Mouse (Mus musculus): ENCODE results near the gene Vmn1r117. TPM values are rescaled to one million over a fixed set of nuclear protein-coding genes. Genes with fewer than 3 reads are reported as not detected.
"Not testable (repeated sequence)": the region's sequence is repeated elsewhere in the genome, so short reads cannot be mapped to it uniquely, and the experiment has no call there.

Gene Vmn1r117
- not detected in 2 replicates for polyA plus RNA-seq (2016; fragmentation: Nextera tagmentation; extraction: Ambion mirVana)

DNA sequence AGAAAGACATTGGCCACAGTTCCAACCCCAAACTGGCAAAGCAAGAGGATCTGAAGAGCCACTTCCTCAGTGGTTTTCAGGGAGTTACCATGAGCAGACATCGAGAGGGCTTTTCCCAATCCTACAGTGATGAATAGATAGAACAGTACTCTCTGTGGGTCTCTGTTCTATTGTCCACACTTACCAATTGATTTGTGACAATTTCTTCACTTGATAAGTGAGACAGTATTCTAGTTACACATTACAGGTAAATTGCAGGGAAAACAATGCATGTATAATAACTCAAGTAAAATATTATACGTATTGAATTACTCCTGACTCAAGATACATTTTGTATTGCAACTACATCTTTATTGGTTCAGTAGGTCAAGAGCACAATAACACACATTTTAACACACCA, at the start of gene Vmn1r117:
Gene Vmn1r117 (minus strand): TSS at position 101 of the 400 bp plus-strand sequence.
- H3K4me2 ChIP-seq; H3K4me1 ChIP-seq; H3K36me3 ChIP-seq; H3K27ac ChIP-seq; H3K9me3 ChIP-seq (replicated peaks); ATAC-seq; H3K9ac ChIP-seq; H3K4me3 ChIP-seq; H3K27me3 ChIP-seq (replicated peaks): not testable (repeated sequence)
- WGBS (ENCODE audit: insufficient replicate concordance), result no CpG with 5 or more reads among the region's 2 CpGs

DNA sequence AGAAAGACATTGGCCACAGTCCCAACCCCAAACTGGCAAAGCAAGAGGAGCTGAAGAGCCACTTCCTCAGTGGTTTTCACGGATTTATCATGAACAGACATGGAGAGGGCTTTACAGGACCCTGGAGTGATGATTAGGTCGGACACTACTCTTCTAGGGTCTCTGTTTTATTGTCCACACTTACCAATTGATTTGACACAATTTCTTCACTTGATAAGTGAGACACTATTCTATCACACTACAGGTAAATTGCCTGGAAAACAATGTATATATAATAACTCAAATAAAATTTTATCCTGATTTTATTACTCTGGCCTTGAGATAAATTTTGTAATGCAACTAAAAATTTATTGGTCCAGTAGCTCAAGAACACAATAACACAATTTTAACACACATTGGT, 28.3 kb upstream of the Vmn1r117 start, which contains the start of gene Vmn1r118:
Gene Vmn1r118 (minus strand): TSS at position 101 of the 400 bp plus-strand sequence.
- not testable (repeated sequence) for H3K36me3 ChIP-seq; H3K4me3 ChIP-seq; H3K4me1 ChIP-seq; H3K27me3 ChIP-seq (replicated peaks); H3K9ac ChIP-seq; H3K4me2 ChIP-seq; ATAC-seq; H3K9me3 ChIP-seq (replicated peaks); H3K27ac ChIP-seq
- WGBS (ENCODE audit: insufficient replicate concordance), result no CpG with 5 or more reads among the region's 2 CpGs

- not testable (repeated sequence) for H3K4me2 ChIP-seq, ATAC-seq
Observed at GRCm38 (mm10) chr7:20871956-20872355, 12.0 kb downstream of the Vmn1r117 start, which contains the start of gene Vmn1r116. Gene Vmn1r116 (plus strand): TSS chr7:20872256.

GRCm38 (mm10) chr7:20844885-20845284, 39.0 kb downstream of the Vmn1r117 start, which contains the start of gene Vmn1r115:
Gene Vmn1r115 (minus strand): TSS chr7:20844985.
- not testable (repeated sequence) for H3K27me3 ChIP-seq (replicated peaks); H3K4me3 ChIP-seq; H3K36me3 ChIP-seq; H3K27ac ChIP-seq; H3K4me1 ChIP-seq; ATAC-seq; H3K9ac ChIP-seq; H3K4me2 ChIP-seq; H3K9me3 ChIP-seq (replicated peaks)
- 100% methylated on average over 1 of the region's 3 CpGs for WGBS (ENCODE audit: insufficient replicate concordance)

More at GRCm38 (mm10) chr7:20871956-20872355, 12.0 kb downstream of the Vmn1r117 start, which contains the start of gene Vmn1r116:
- H3K36me3 ChIP-seq; H3K27ac ChIP-seq; H3K9ac ChIP-seq; H3K27me3 ChIP-seq (replicated peaks); H3K9me3 ChIP-seq (replicated peaks); H3K4me1 ChIP-seq; H3K4me3 ChIP-seq: not testable (repeated sequence)
- 31% methylated on average over 3 of the region's 3 CpGs for WGBS (ENCODE audit: insufficient replicate concordance)

Other genes with a start within 250 kb of the Vmn1r117 start
- not detected in 2 replicates for gene Vmn1r107, start 215.2 kb downstream of the Vmn1r117 start, polyA plus RNA-seq (2016; fragmentation: Nextera tagmentation; extraction: Ambion mirVana)
- not detected in 2 replicates for gene Vmn1r111, start 180.9 kb downstream of the Vmn1r117 start, polyA plus RNA-seq (2016; fragmentation: Nextera tagmentation; extraction: Ambion mirVana)
- not detected in 2 replicates for gene Gm10668, start 153.5 kb downstream of the Vmn1r117 start, polyA plus RNA-seq (2016; fragmentation: Nextera tagmentation; extraction: Ambion mirVana)
- gene Vmn1r112, start 112.9 kb downstream of the Vmn1r117 start, polyA plus RNA-seq (2016; fragmentation: Nextera tagmentation; extraction: Ambion mirVana), result not detected in 2 replicates
- gene Vmn1r113, start 96.8 kb downstream of the Vmn1r117 start, polyA plus RNA-seq (2016; fragmentation: Nextera tagmentation; extraction: Ambion mirVana), result not detected in 2 replicates
- not detected in 2 replicates for gene Vmn1r114, start 71.9 kb downstream of the Vmn1r117 start, polyA plus RNA-seq (2016; fragmentation: Nextera tagmentation; extraction: Ambion mirVana)
- not detected in 2 replicates for gene Vmn1r115, start 39.1 kb downstream of the Vmn1r117 start, polyA plus RNA-seq (2016; fragmentation: Nextera tagmentation; extraction: Ambion mirVana)
- not detected in 2 replicates for gene Vmn1r116, start 11.9 kb downstream of the Vmn1r117 start, polyA plus RNA-seq (2016; fragmentation: Nextera tagmentation; extraction: Ambion mirVana)
- not detected in 2 replicates for gene Vmn1r118, start 28.2 kb upstream of the Vmn1r117 start, polyA plus RNA-seq (2016; fragmentation: Nextera tagmentation; extraction: Ambion mirVana)
- gene Vmn1r119, start 128.3 kb upstream of the Vmn1r117 start, polyA plus RNA-seq (2016; fragmentation: Nextera tagmentation; extraction: Ambion mirVana), result not detected in 2 replicates
- not detected in 2 replicates for gene Vmn1r120, start 169.7 kb upstream of the Vmn1r117 start, polyA plus RNA-seq (2016; fragmentation: Nextera tagmentation; extraction: Ambion mirVana)
- not detected in 2 replicates for gene Vmn1r121, start 214.4 kb upstream of the Vmn1r117 start, polyA plus RNA-seq (2016; fragmentation: Nextera tagmentation; extraction: Ambion mirVana)